Mouse (Mus musculus) telencephalon, adult 2 months (tissue): ENCODE measurements around the gene Oxct1.
A peak's percentile ranks its signal among the peaks of the same experiment; 100 is the strongest.

ENCODE experiments used
- DNase-seq: peaks from one replicate; pipeline ENCODE4 v3.0.0-alpha.2; 2011; ENCODE audit warnings: low read depth, low spot score

Gene Oxct1

DNA sequence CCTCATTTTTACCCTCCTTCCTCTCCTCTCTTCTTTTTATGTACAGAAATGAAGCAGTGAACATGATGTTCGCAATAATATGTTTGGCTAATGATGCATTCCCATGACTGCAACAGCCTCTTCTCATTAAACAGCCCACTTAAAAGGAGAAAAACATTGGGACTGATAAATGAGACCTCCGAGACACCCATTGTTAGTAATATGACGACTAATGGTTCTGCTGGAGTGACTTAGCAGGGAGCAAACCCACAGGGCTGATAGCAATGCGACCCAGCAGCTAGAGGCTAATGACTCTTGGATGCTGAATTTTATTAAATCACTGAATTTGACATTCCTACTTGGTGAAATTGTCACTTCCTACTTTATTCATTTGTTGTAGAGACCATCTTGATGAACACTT, 79.3 kb downstream of the Oxct1 start:
- DNase-seq, result no peak

DNA sequence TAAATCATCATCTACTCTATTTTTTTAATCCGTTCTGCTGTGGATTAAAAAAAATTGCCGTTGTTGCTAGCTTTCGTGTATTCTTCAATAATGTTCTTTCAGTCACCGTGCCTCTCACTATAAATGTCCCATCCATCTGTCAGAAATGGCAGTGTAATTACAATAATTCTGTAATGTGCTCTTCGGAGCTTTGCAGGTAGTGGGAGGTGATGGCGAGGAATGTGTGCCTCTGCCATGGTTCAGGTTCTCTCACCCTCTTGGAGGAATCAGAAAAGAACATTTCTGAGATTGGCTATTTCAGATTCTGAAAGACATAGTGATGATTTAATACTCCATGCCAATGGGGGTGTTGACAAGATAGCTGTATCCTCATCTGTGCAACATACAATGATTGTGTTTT, 93.8 kb downstream of the Oxct1 start:
- DNase-seq, result no peak

DNA sequence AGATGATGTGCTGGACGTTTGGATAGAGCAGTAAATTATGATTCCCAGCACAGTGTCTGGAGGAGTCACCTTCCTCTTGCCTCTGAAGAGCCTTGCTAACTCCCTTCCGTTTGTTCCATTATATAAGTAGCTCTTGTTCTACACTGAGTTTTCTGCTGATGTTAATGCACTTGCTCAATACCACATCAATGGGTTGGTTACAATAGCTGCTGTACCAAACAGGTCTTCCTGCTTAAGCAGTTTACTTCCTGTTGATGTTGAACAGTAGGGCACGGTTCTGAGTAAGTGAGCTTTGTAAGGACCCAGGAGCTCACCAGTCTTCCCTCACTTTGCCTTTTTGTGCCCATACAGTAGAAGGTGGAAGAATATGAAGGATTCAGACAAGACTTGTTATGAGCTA, 98.5 kb downstream of the Oxct1 start:
- DNase-seq, result no peak

DNA sequence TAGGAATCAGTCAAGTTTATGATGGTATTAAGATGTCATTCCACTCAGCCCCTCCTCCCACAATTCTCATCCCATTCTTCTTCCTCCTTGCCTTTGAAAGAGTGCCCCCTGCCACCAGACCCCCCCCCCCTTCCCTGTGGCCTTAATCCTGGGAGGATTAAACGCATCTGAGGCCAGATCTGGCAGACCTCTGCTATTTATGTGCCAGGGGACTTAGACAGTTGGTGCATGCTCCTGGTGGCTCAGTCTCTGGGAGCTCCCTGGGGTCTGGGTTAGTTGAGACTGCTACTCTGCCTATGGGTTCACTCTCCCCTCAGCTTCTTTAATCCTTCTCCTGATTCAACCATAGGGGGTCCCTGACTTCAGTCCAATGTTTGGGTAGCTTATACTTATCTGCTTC, 112.3 kb downstream of the Oxct1 start:
- no peak for DNase-seq

DNA sequence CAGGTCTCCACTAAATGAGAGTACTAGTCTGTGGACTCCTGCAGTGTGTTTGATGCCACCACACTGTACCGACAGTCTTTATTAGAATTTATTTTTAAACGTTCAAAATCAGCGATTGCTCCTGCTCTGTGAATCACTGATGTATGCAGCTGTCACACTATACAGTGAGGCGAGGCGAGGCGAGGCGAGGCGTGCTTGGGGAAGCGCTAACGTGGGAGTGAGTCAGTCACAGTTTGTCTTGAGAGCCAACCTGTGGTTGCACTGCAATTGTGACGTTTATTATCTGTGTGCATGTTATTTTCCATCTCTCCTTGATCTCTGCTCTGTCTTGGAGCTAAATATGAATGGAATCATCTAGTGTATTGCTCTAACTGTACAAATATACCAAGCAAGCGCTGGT, 113.3 kb downstream of the Oxct1 start:
- DNase-seq, result peak; percentile 60

DNA sequence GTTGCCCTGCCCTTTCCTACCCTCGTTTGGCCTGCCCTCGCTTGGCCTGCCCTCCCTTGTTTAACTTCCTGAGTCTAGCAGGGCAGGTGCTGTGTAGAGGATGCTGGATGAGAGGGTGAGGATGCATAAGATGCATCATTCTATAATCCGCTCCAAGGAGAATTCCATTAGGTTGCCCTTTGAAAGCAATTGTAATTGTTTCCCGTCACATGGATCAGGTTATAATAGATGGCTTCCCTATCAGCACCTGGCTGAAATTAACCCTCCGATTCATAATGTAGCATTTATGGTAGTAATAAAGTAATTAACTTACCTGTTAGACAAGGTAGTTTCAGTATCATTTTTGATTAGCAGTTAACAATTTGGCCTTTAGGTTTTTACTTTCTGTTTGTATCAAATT, 119.2 kb downstream of the Oxct1 start:
- DNase-seq, result no peak

DNA sequence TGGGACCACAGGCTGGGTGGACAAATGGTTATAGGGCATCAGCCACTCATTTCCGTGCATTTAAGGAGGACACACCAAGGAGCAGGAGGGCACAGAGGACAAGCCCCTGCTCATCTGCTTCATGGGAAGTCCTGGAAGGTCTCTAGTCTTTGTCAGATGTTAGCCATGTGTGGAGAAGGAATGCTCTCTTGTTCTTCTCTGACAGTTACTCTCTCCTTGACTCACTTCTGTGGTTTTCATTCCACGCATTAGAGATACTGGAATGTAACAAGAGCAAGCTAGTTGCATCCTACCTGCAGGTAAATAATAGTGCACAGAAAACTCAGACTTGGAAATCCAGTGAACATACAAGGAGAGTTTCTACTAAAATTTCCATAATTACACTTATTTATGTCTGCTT, 121.5 kb downstream of the Oxct1 start:
- DNase-seq, result no peak

DNA sequence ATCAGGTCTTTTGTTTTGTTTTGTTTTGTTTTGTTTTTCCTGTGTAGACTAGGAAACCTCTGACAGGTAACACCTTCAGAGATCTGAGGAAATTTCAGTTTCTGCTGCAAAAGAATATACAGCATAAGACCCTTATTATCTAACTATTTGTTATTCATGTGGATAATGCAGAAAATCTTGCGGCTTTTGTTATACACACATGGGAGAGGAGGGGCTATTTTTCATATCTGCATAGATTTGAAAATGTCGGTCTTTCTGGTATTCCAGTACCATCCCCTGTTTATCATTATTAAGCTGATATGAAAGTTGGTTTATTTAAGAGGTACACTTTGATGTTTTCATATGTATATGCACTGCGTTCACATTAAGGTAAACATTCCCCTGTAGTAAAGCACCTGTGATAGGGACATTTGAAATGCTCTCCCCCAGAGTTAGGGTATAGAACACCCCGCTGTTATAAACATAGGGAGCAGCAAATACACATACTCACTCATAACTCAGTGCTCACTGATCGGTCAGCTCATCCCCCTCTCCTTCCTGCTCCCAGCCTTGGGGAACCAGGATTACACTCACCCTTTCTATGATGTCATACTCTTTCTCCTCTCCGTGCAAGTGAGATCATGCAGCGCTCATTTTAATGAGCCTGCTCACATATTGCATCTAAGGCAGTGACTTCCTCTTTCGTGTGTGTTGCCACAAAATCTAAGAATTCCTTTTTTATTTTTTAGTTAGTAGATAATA, 122.6 kb downstream of the Oxct1 start:
- no peak for DNase-seq

DNA sequence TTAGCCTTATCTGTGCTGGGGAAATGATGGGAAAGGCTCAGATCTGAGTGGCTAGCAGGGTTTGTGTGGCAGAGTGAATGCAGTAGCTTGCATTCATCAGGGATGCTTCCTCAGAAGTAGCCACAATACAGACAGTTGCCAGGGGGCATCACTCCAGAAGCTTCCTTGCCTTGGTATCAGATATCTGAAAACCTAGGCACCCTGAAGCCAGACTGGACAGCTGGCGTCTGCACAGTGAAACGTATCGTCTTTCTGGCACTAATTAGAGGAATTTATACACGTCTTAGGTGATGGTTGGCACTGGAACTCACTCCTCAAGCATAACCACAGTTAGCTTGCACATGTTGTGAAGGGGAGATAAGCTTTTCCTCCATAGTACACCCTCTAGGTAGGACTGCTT, 128.5 kb downstream of the Oxct1 start:
- no peak for DNase-seq

DNA sequence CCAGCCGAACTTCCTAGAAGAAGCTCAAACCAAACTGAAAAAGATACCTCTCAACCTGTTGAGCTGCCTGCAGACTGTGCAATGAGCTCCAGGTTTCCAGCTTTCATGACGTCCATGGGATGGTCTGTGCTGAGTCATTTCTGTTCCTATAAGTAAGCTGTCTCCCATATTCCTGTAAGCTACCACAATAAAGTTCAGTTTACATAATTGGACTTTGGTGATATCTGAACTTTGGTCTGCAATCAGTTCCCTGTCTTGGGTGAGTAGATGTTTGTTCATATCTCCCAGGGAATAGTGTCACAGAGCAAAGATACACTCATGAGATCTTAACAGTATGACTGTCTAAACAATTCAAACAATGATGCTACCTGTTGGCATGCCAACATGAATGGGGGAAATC, 141.8 kb downstream of the Oxct1 start:
- no peak for DNase-seq

DNA sequence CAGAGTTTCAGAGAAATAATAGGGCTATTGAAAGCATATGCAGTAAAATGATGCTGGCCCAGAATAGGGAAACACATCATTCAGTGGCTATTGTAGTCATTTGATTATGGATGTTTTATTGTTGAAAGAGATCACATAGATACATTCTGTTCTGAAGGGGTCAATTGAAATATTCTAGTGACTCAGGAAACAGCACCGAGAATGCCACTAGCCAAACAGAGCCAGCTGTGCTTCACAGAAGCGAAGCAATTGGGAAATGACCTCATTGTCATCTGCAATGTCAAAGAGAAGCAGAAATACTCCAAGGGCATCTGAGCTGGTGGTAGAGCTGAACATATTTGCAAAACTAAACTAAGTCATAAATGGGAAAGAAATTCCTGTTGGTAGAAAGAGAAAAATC, 145.4 kb downstream of the Oxct1 start:
- no peak for DNase-seq

DNA sequence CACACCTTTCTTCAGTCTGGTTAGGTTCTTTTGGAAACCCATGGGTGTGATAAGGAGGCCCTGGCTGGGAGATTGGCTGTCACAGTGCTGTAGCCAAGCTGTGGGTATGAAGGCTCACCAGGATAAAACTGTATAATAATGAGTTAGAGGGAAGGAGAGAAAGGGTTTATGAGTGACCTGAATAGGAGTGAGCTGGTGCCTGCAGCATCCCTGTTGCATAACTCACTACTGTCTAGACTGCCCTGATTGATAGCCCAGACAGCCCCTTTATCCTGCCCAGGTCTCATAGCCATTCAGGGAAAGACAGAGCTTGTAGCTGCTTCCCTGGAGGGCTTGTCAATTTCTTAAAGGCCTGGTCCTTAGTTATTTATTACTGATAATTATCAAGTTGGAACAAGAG, 171.7 kb downstream of the Oxct1 start:
- DNase-seq, result no peak
